17 mouse cellular contexts compared by ENCODE assay signal in genomic region chr7:63237852-63238516, GRCm38 (mm10). TPM values are rescaled to one million over a fixed set of nuclear protein-coding genes. Genes with fewer than 3 reads are reported as not detected.
DNase-seq lines count a peak whose midpoint lies in the region; ATAC-seq and TF ChIP-seq lines count a peak whose summit lies in the region.
"Had no signal": no experiment of that assay in that cellular context is flagged by ENCODE, and none has a peak within 500 bp of the region (broad histone marks: within the 10 kb centered on the region; RNA-seq: fewer than 3 reads in every experiment).

No protein-coding gene starts in this region.

- no peak overlapping the region for H3K4me2 ChIP-seq in embryonic facial prominence, embryonic 14.5 days (ENCODE audit: low read depth, low read length)
- no peak overlapping the region for H3K4me2 ChIP-seq in midbrain, postnatal 0 days (ENCODE audit: low read depth, low read length, poor library complexity, severe bottlenecking)
- H3K4me2 ChIP-seq in midbrain, embryonic 11.5 days = no peak overlapping the region
- H3K4me2 ChIP-seq: embryonic facial prominence, embryonic 13.5 days; hindbrain, embryonic 15.5 days; liver, embryonic 11.5 days; neural tube, embryonic 12.5 days had no signal

- no peak overlapping the region for H3K27ac ChIP-seq in embryonic facial prominence, embryonic 14.5 days (replicated peaks; ENCODE audit: low read depth, low read length)
- no peak overlapping the region for H3K27ac ChIP-seq in embryonic facial prominence, embryonic 10.5 days (replicated peaks)
- H3K27ac ChIP-seq in midbrain, postnatal 0 days (ENCODE audit: low read depth, low read length) = no peak overlapping the region
- H3K27ac ChIP-seq in midbrain, embryonic 11.5 days (ENCODE audit: low read depth, low read length) = no peak overlapping the region
- H3K27ac ChIP-seq: embryonic facial prominence, embryonic 13.5 days; hindbrain, embryonic 15.5 days; neural tube, embryonic 12.5 days had no signal

- DNase-seq in embryonic facial prominence, embryonic 14.5 days (ENCODE audit: low spot score) = peak; percentile 2
- no peak for DNase-seq in embryonic facial prominence, embryonic 10.5 days (ENCODE audit: low spot score)
- DNase-seq in midbrain, postnatal 0 days (ENCODE audit: low spot score) = peak; percentile 35
- no peak for DNase-seq in midbrain, embryonic 11.5 days (ENCODE audit: low spot score, missing footprints)
- DNase-seq in cerebellum, adult 9-11 months = peak; percentile 83
- peak; percentile 6 to 20 for DNase-seq in layer of hippocampus, postnatal 36 days
- DNase-seq in MN1 (ENCODE audit: low spot score) = no peak
- no peak for DNase-seq in frontal cortex, adult 2 months (ENCODE audit: extremely low spot score in 1 of 2, low spot score in 1 of 2)
- DNase-seq: adrenal gland, postnatal 36 days; gastrocnemius, postnatal 14 days; heart, postnatal 10 days; kidney, adult 2 months had no signal

- ATAC-seq in embryonic facial prominence, embryonic 14.5 days (ENCODE audit: low read depth) = no peak
- ATAC-seq in midbrain, postnatal 0 days (ENCODE audit: low FRiP score) = no peak
- no peak for ATAC-seq in midbrain, embryonic 11.5 days (ENCODE audit: low FRiP score)

- no peaks in the 10 kb centered on the region for H3K9me3 ChIP-seq in embryonic facial prominence, embryonic 14.5 days (ENCODE audit: control insufficient read depth, low read length)
- H3K9me3 ChIP-seq in embryonic facial prominence, embryonic 10.5 days = no peaks in the 10 kb centered on the region
- no peaks in the 10 kb centered on the region for H3K9me3 ChIP-seq in midbrain, postnatal 0 days (ENCODE audit: low read length)
- no peaks in the 10 kb centered on the region for H3K9me3 ChIP-seq in midbrain, embryonic 11.5 days (ENCODE audit: control insufficient read depth, low read length)
- H3K9me3 ChIP-seq: embryonic facial prominence, embryonic 13.5 days; hindbrain, embryonic 15.5 days; neural tube, embryonic 12.5 days had no signal

- no peak overlapping the region for H3K9ac ChIP-seq in embryonic facial prominence, embryonic 14.5 days (ENCODE audit: low read depth, low read length)
- no peak overlapping the region for H3K9ac ChIP-seq in midbrain, postnatal 0 days (replicated peaks; ENCODE audit: low read length, poor library complexity, severe bottlenecking)
- no peak overlapping the region for H3K9ac ChIP-seq in midbrain, embryonic 11.5 days (ENCODE audit: low read length)
- H3K9ac ChIP-seq: embryonic facial prominence, embryonic 13.5 days; hindbrain, embryonic 15.5 days; neural tube, embryonic 12.5 days had no signal

- H3K4me3 ChIP-seq in embryonic facial prominence, embryonic 14.5 days (ENCODE audit: low read depth, low read length) = no peak overlapping the region
- no peak overlapping the region for H3K4me3 ChIP-seq in embryonic facial prominence, embryonic 10.5 days
- H3K4me3 ChIP-seq in midbrain, postnatal 0 days (ENCODE audit: low read depth, low read length) = no peak overlapping the region
- no peak overlapping the region for H3K4me3 ChIP-seq in midbrain, embryonic 11.5 days (ENCODE audit: low read depth, low read length)
- H3K4me3 ChIP-seq: embryonic facial prominence, embryonic 13.5 days; hindbrain, embryonic 15.5 days; megakaryocyte, embryonic 14.5 days; neural tube, embryonic 12.5 days had no signal

- 55% methylated on average over 3 of the region's 3 CpGs for WGBS in embryonic facial prominence, embryonic 14.5 days
- 84% methylated on average over 3 of the region's 3 CpGs for WGBS in embryonic facial prominence, embryonic 10.5 days
- 84% methylated on average over 3 of the region's 3 CpGs for WGBS in midbrain, postnatal 0 days
- WGBS in midbrain, embryonic 11.5 days = 78% methylated on average over 3 of the region's 3 CpGs

- H3K36me3 ChIP-seq in embryonic facial prominence, embryonic 14.5 days (ENCODE audit: control insufficient read depth, insufficient read depth, low read length) = no peaks in the 10 kb centered on the region
- H3K36me3 ChIP-seq in embryonic facial prominence, embryonic 10.5 days (replicated peaks) = no peaks in the 10 kb centered on the region
- no peaks in the 10 kb centered on the region for H3K36me3 ChIP-seq in midbrain, postnatal 0 days (ENCODE audit: insufficient read depth, low read length)
- H3K36me3 ChIP-seq in midbrain, embryonic 11.5 days (ENCODE audit: control insufficient read depth, insufficient read depth, low read length) = no peaks in the 10 kb centered on the region
- H3K36me3 ChIP-seq: embryonic facial prominence, embryonic 13.5 days; hindbrain, embryonic 15.5 days; neural tube, embryonic 12.5 days had no signal

- no peaks in the 10 kb centered on the region for H3K4me1 ChIP-seq in embryonic facial prominence, embryonic 14.5 days (ENCODE audit: control insufficient read depth, insufficient read depth, low read length)
- no peaks in the 10 kb centered on the region for H3K4me1 ChIP-seq in embryonic facial prominence, embryonic 10.5 days
- H3K4me1 ChIP-seq in midbrain, postnatal 0 days (ENCODE audit: insufficient read depth, low read length) = no peaks in the 10 kb centered on the region
- no peaks in the 10 kb centered on the region for H3K4me1 ChIP-seq in midbrain, embryonic 11.5 days (ENCODE audit: control insufficient read depth, insufficient read depth, low read length)
- H3K4me1 ChIP-seq: embryonic facial prominence, embryonic 13.5 days; hindbrain, embryonic 15.5 days; megakaryocyte, embryonic 14.5 days; neural tube, embryonic 12.5 days had no signal

- no peak for TF ChIP-seq CTCF in midbrain, postnatal 0 days (IDR thresholded peaks at IDR 0.05)

- no peaks in the 10 kb centered on the region for H3K27me3 ChIP-seq in embryonic facial prominence, embryonic 14.5 days (replicated peaks; ENCODE audit: control insufficient read depth, insufficient read depth, low read length)
- no peaks in the 10 kb centered on the region for H3K27me3 ChIP-seq in embryonic facial prominence, embryonic 10.5 days (replicated peaks; ENCODE audit: low read depth, poor library complexity, severe bottlenecking)
- H3K27me3 ChIP-seq in midbrain, postnatal 0 days (ENCODE audit: insufficient read depth, low read length) = no peaks in the 10 kb centered on the region
- no peaks in the 10 kb centered on the region for H3K27me3 ChIP-seq in midbrain, embryonic 11.5 days (ENCODE audit: control insufficient read depth, insufficient read depth, low read length)
- H3K27me3 ChIP-seq: embryonic facial prominence, embryonic 13.5 days; hindbrain, embryonic 15.5 days; megakaryocyte, embryonic 14.5 days; neural tube, embryonic 12.5 days had no signal

RNA-seq across cellular contexts. Expression of gene Chrna7, which starts 25.6 kb away (rescaled TPM):
- 1.7 and 2.4 TPM in 2 replicates for polyA plus RNA-seq in embryonic facial prominence, embryonic 14.5 days (2014; fragmentation: Nextera tagmentation; extraction: Ambion mirVana)
- 3.1 and 3.4 TPM in 2 replicates for polyA plus RNA-seq in embryonic facial prominence, embryonic 10.5 days (2016; fragmentation: Nextera tagmentation; extraction: Ambion mirVana)
- total RNA-seq in midbrain, postnatal 0 days (2014; rRNA removed) = 31.2 and 34.1 TPM in 2 replicates
- polyA plus RNA-seq in midbrain, postnatal 0 days (2015; fragmentation: Nextera tagmentation; extraction: Ambion mirVana) = 5.5 and 7.3 TPM in 2 replicates
- polyA plus RNA-seq in midbrain, embryonic 11.5 days (2014; fragmentation: Nextera tagmentation; extraction: Ambion mirVana) = 3.7 and 5.8 TPM in 2 replicates
- total RNA-seq in layer of hippocampus, postnatal 36 days (2021) = 10 to 100 TPM; 43.6 to 46.1 TPM
- 7.5 and 9.5 TPM in 2 replicates for polyA plus RNA-seq in frontal cortex, adult 2 months (2012; rRNA removed)

Comparison
In these comparisons a context has a peak if more than half of its experiments do, and no peak if none do; other contexts are left out.
1. DNase-seq: peak in embryonic facial prominence, embryonic 14.5 days (single experiment), midbrain, postnatal 0 days (single experiment), cerebellum, adult 9-11 months (single experiment) and layer of hippocampus, postnatal 36 days (2 of 2); none in embryonic facial prominence, embryonic 10.5 days (single experiment), midbrain, embryonic 11.5 days (single experiment), MN1 (single experiment) and frontal cortex, adult 2 months (0 of 2).